8 mouse cellular contexts compared by ENCODE assay signal in genomic region chr10:40347461-40347954, GRCm38 (mm10). TPM values are rescaled to one million over a fixed set of nuclear protein-coding genes. Genes with fewer than 3 reads are reported as not detected.
DNase-seq lines count a peak whose midpoint lies in the region; ATAC-seq and TF ChIP-seq lines count a peak whose summit lies in the region.

No protein-coding gene starts in this region.

- ATAC-seq in neural tube, embryonic 12.5 days (ENCODE audit: low FRiP score, low read depth): no peak
- ATAC-seq in hindbrain, postnatal 0 days: no peak

- no peaks in the 10 kb centered on the region for H3K36me3 ChIP-seq in neural tube, embryonic 12.5 days
- no peaks in the 10 kb centered on the region for H3K36me3 ChIP-seq in hindbrain, postnatal 0 days (ENCODE audit: insufficient read depth, low read length)

- no peak overlapping the region; the same call in 1 of the 2 replicates for H3K4me3 ChIP-seq in neural tube, embryonic 12.5 days
- H3K4me3 ChIP-seq in hindbrain, postnatal 0 days (ENCODE audit: low read length): no peak overlapping the region

- H3K9ac ChIP-seq in neural tube, embryonic 12.5 days: no peak overlapping the region
- H3K9ac ChIP-seq in hindbrain, postnatal 0 days (replicated peaks; ENCODE audit: low read length): no peak overlapping the region

- H3K4me1 ChIP-seq in neural tube, embryonic 12.5 days: peaks cover 15% of the 10 kb centered on the region
- H3K4me1 ChIP-seq in hindbrain, postnatal 0 days (ENCODE audit: insufficient read depth, low read length): no peaks in the 10 kb centered on the region

- no peaks in the 10 kb centered on the region for H3K9me3 ChIP-seq in neural tube, embryonic 12.5 days
- H3K9me3 ChIP-seq in hindbrain, postnatal 0 days (ENCODE audit: low read length): no peaks in the 10 kb centered on the region

- H3K27ac ChIP-seq in neural tube, embryonic 12.5 days: no peak overlapping the region
- H3K27ac ChIP-seq in hindbrain, postnatal 0 days: no peak overlapping the region

- DNase-seq in neural tube, embryonic 10.5 days (ENCODE audit: extremely low spot score, low spot score): no peak
- peak; percentile 32 for DNase-seq in c-Kit-negative CD71-positive TER-119-positive erythroid progenitor cells, embryonic 14.5 days (ENCODE audit: low read depth, low spot score)
- no peak for DNase-seq in hindbrain, postnatal 0 days (ENCODE audit: low spot score)
- peak; percentile 10 to 24 for DNase-seq in spleen, postnatal 36 days (ENCODE audit: low spot score in 2 of 2)
- no peak for DNase-seq in embryo, embryonic 9.5 days (ENCODE audit: extremely low spot score)
- DNase-seq in gastrocnemius, postnatal 14 days: no peak
- DNase-seq in adrenal gland, postnatal 14 days: no peak

- no peaks in the 10 kb centered on the region for H3K27me3 ChIP-seq in neural tube, embryonic 12.5 days (replicated peaks)
- no peaks in the 10 kb centered on the region for H3K27me3 ChIP-seq in hindbrain, postnatal 0 days (ENCODE audit: insufficient read depth, low read length)

- peak overlapping the region; percentile 71 for H3K4me2 ChIP-seq in neural tube, embryonic 12.5 days (replicated peaks)
- 0 out of 2 replicates have a peak overlapping the region, but pooled peaks have one; percentile 69 for H3K4me2 ChIP-seq in hindbrain, postnatal 0 days (ENCODE audit: low read depth, low read length)

- no peak for TF ChIP-seq CTCF in hindbrain, postnatal 0 days (IDR thresholded peaks at IDR 0.05; ENCODE audit: low read depth)

- intact Hi-C loops in gastrocnemius, postnatal 14 days (cut with DNase I; ENCODE audit: low total_unique reads): no loop called here

- 75% methylated on average over 9 of the region's 9 CpGs for WGBS in neural tube, embryonic 12.5 days
- WGBS in hindbrain, postnatal 0 days: 82% methylated on average over 9 of the region's 9 CpGs

RNA-seq across cellular contexts. Expression of gene Cdk19, which starts 8.1 kb away (rescaled TPM):
- polyA plus RNA-seq in neural tube, embryonic 12.5 days (2016; fragmentation: Nextera tagmentation; extraction: Ambion mirVana): 11.9 and 12.9 TPM in 2 replicates
- 18.2 and 19.6 TPM in 2 replicates for total RNA-seq in hindbrain, postnatal 0 days (2014; rRNA removed)
- polyA plus RNA-seq in hindbrain, postnatal 0 days (2015; fragmentation: Nextera tagmentation; extraction: Ambion mirVana): 7.1 and 7.5 TPM in 2 replicates
- total RNA-seq in gastrocnemius, postnatal 14 days (2021): 1 to 10 TPM; 5.4 to 6.4 TPM
- 10.9 and 14.5 TPM in 2 replicates for total RNA-seq in adrenal gland, postnatal 14 days (2021)

RNA-seq across cellular contexts. Expression of gene Amd1, which starts 45.5 kb away (rescaled TPM):
- polyA plus RNA-seq in neural tube, embryonic 12.5 days (2016; fragmentation: Nextera tagmentation; extraction: Ambion mirVana): 50.5 and 52.4 TPM in 2 replicates
- 47.6 and 57.5 TPM in 2 replicates for total RNA-seq in hindbrain, postnatal 0 days (2014; rRNA removed)
- polyA plus RNA-seq in hindbrain, postnatal 0 days (2015; fragmentation: Nextera tagmentation; extraction: Ambion mirVana): 30.6 and 35.1 TPM in 2 replicates
- total RNA-seq in gastrocnemius, postnatal 14 days (2021): 10 to 100 TPM; 20.7 to 24.8 TPM
- total RNA-seq in adrenal gland, postnatal 14 days (2021): 37.1 and 39.0 TPM in 2 replicates

Comparison
In these comparisons a context has a peak if more than half of its experiments do, and no peak if none do; other contexts are left out.
1. DNase-seq: peak in c-Kit-negative CD71-positive TER-119-positive erythroid progenitor cells, embryonic 14.5 days (single experiment) and spleen, postnatal 36 days (2 of 2); none in neural tube, embryonic 10.5 days (single experiment), hindbrain, postnatal 0 days (single experiment), embryo, embryonic 9.5 days (single experiment), gastrocnemius, postnatal 14 days (single experiment) and adrenal gland, postnatal 14 days (single experiment).